Mouse (Mus musculus): ENCODE results near the gene Klk1b4. TPM values are rescaled to one million over a fixed set of nuclear protein-coding genes. Genes with fewer than 3 reads are reported as not detected.

Klk1b4 gene
- polyA plus RNA-seq, 1 experiment from 2014 or later = not detected

GRCm38 (mm10) chr7:44240712-44241111, 33.5 kb downstream of the Klk1b4 start:
- no peak for TF ChIP-seq CTCF (IDR thresholded peaks at IDR 0.05; ENCODE audit: low read depth)
- H3K27ac ChIP-seq (ENCODE audit: low read depth, low read length) = no peak overlapping the region
- no peaks in the 10 kb centered on the region for H3K27me3 ChIP-seq (replicated peaks; ENCODE audit: control insufficient read depth, insufficient read depth, low read length)
- H3K9ac ChIP-seq (ENCODE audit: low read depth, low read length) = no peak overlapping the region
- peaks cover 6% of the 10 kb centered on the region for H3K4me1 ChIP-seq (replicated peaks; ENCODE audit: control insufficient read depth, insufficient read depth, low read length)
- no peak for ATAC-seq
- WGBS = 23% methylated on average over 1 of the region's 1 CpGs
- no peak overlapping the region for H3K4me3 ChIP-seq (ENCODE audit: low read depth, low read length)
- H3K36me3 ChIP-seq (ENCODE audit: control insufficient read depth, insufficient read depth) = no peaks in the 10 kb centered on the region
- no peak overlapping the region for H3K4me2 ChIP-seq (replicated peaks; ENCODE audit: low read depth)
- no peaks in the 10 kb centered on the region for H3K9me3 ChIP-seq (ENCODE audit: control insufficient read depth)

- Histone ChIP-seq H3K9me3 (ENCODE audit: control insufficient read depth) (no peaks in the 10 kb centered on the region), H3K36me3 (ENCODE audit: control insufficient read depth, insufficient read depth) (no peaks in the 10 kb centered on the region), H3K27ac (ENCODE audit: low read depth, low read length) (no peak overlapping the region), H3K4me2 (replicated peaks; ENCODE audit: low read depth) (no peak overlapping the region), H3K4me1 (replicated peaks; ENCODE audit: control insufficient read depth, insufficient read depth, low read length) (peaks cover 6% of the 10 kb centered on the region), H3K9ac (ENCODE audit: low read depth, low read length) (no peak overlapping the region), H3K27me3 (replicated peaks; ENCODE audit: control insufficient read depth, insufficient read depth, low read length) (no peaks in the 10 kb centered on the region), H3K4me3 (ENCODE audit: low read depth, low read length) (no peak overlapping the region)
- WGBS = 72% methylated on average over 2 of the region's 2 CpGs
- no peak for ATAC-seq
- TF ChIP-seq CTCF (IDR thresholded peaks at IDR 0.05; ENCODE audit: low read depth) = no peak
Measured at GRCm38 (mm10) chr7:44241163-44241562, 33.9 kb downstream of the Klk1b4 start.

- Histone ChIP-seq H3K4me1 (replicated peaks; ENCODE audit: control insufficient read depth, insufficient read depth, low read length) (peaks cover 6% of the 10 kb centered on the region), H3K36me3 (ENCODE audit: control insufficient read depth, insufficient read depth) (peaks cover 9% of the 10 kb centered on the region; the same call in 1 of the 2 replicates), H3K4me2 (replicated peaks; ENCODE audit: low read depth) (no peak overlapping the region), H3K4me3 (ENCODE audit: low read depth, low read length) (no peak overlapping the region), H3K27me3 (replicated peaks; ENCODE audit: control insufficient read depth, insufficient read depth, low read length) (no peaks in the 10 kb centered on the region), H3K27ac (ENCODE audit: low read depth, low read length) (no peak overlapping the region), H3K9ac (ENCODE audit: low read depth, low read length) (no peak overlapping the region), H3K9me3 (ENCODE audit: control insufficient read depth) (no peaks in the 10 kb centered on the region)
- no peak for ATAC-seq
- 40% methylated on average over 1 of the region's 1 CpGs for WGBS
- no peak for TF ChIP-seq CTCF (IDR thresholded peaks at IDR 0.05; ENCODE audit: low read depth)
Measured at GRCm38 (mm10) chr7:44244080-44244479, 36.8 kb downstream of the Klk1b4 start.

- H3K27me3 ChIP-seq (replicated peaks; ENCODE audit: control insufficient read depth, insufficient read depth, low read length) = no peaks in the 10 kb centered on the region
- TF ChIP-seq CTCF (IDR thresholded peaks at IDR 0.05; ENCODE audit: low read depth) = 0 out of 2 replicates have a peak, but pooled peaks have one; percentile 11
- H3K4me1 ChIP-seq (replicated peaks; ENCODE audit: control insufficient read depth, insufficient read depth, low read length) = peaks cover 6% of the 10 kb centered on the region
- peaks cover 29% of the 10 kb centered on the region for H3K36me3 ChIP-seq (ENCODE audit: control insufficient read depth, insufficient read depth)
- H3K9ac ChIP-seq (ENCODE audit: low read depth, low read length) = peak within 1 kb of the TSS; percentile 92
- H3K4me3 ChIP-seq (ENCODE audit: low read depth, low read length) = peak within 1 kb of the TSS; percentile 96
- peak; percentile 90 for ATAC-seq
- H3K9me3 ChIP-seq (ENCODE audit: control insufficient read depth) = no peaks in the 10 kb centered on the region
- under 1% methylated on average over 62 of the region's 62 CpGs for WGBS
- peak within 1 kb of the TSS; percentile 90 for H3K27ac ChIP-seq (ENCODE audit: low read depth, low read length)
- peak within 1 kb of the TSS; percentile 85 for H3K4me2 ChIP-seq (replicated peaks; ENCODE audit: low read depth)
Measured at GRCm38 (mm10) chr7:44246055-44246983, 39.1 kb downstream of the Klk1b4 start, which contains the start of the genes 1700028J19Rik and 2410002F23Rik. 1700028J19Rik (minus strand) TSS chr7:44246695. 2410002F23Rik (plus strand) TSS chr7:44246722.

- peak overlapping the region; percentile 90 for H3K27ac ChIP-seq (ENCODE audit: low read depth, low read length)
- peak; percentile 38 for ATAC-seq
- no peaks in the 10 kb centered on the region for H3K9me3 ChIP-seq (ENCODE audit: control insufficient read depth)
- peak overlapping the region; percentile 96 for H3K4me3 ChIP-seq (ENCODE audit: low read depth, low read length)
- under 1% methylated on average over 23 of the region's 23 CpGs for WGBS
- peak overlapping the region; percentile 85 for H3K4me2 ChIP-seq (replicated peaks; ENCODE audit: low read depth)
- H3K27me3 ChIP-seq (replicated peaks; ENCODE audit: control insufficient read depth, insufficient read depth, low read length) = no peaks in the 10 kb centered on the region
- TF ChIP-seq CTCF (IDR thresholded peaks at IDR 0.05; ENCODE audit: low read depth) = no peak
- H3K9ac ChIP-seq (ENCODE audit: low read depth, low read length) = peak overlapping the region; percentile 92
- H3K36me3 ChIP-seq (ENCODE audit: control insufficient read depth, insufficient read depth) = peaks cover 29% of the 10 kb centered on the region
- H3K4me1 ChIP-seq (replicated peaks; ENCODE audit: control insufficient read depth, insufficient read depth, low read length) = peaks cover 6% of the 10 kb centered on the region
Measured at GRCm38 (mm10) chr7:44246984-44247470, 39.8 kb downstream of the Klk1b4 start.

- ATAC-seq = no peak
- H3K4me1 ChIP-seq (replicated peaks; ENCODE audit: control insufficient read depth, insufficient read depth, low read length) = peaks cover 6% of the 10 kb centered on the region
- H3K4me2 ChIP-seq (replicated peaks; ENCODE audit: low read depth) = peak overlapping the region; percentile 85; the same call in 1 of the 2 replicates
- 58% methylated on average over 2 of the region's 2 CpGs for WGBS
- H3K27ac ChIP-seq (ENCODE audit: low read depth, low read length) = no peak overlapping the region
- no peak for TF ChIP-seq CTCF (IDR thresholded peaks at IDR 0.05; ENCODE audit: low read depth)
- peaks cover 38% of the 10 kb centered on the region for H3K36me3 ChIP-seq (ENCODE audit: control insufficient read depth, insufficient read depth)
- H3K9ac ChIP-seq (ENCODE audit: low read depth, low read length) = no peak overlapping the region
- H3K27me3 ChIP-seq (replicated peaks; ENCODE audit: control insufficient read depth, insufficient read depth, low read length) = no peaks in the 10 kb centered on the region
- H3K4me3 ChIP-seq (ENCODE audit: low read depth, low read length) = no peak overlapping the region
- H3K9me3 ChIP-seq (ENCODE audit: control insufficient read depth) = no peaks in the 10 kb centered on the region
Measured at GRCm38 (mm10) chr7:44247971-44248370, 40.7 kb downstream of the Klk1b4 start.
